Mouse (Mus musculus) heart, postnatal 0 days (tissue): ENCODE results near the gene Spatc1l. TPM values are rescaled to one million over a fixed set of nuclear protein-coding genes. Genes with fewer than 3 reads are reported as not detected.

Experiments
- ATAC-seq: fragments of 200-750 bp; cut with Nextera tagmentation; 2 replicates; pipeline ENCODE4 v1.8.0; 2017; ENCODE audit warnings: low read depth, moderate number of reproducible peaks, moderate library complexity; ENCODE audit not compliant: insufficient read depth
- DNase-seq: peaks from one replicate; pipeline ENCODE4 v3.0.0-alpha.2; 2016; ENCODE audit warnings: low spot score
- H3K27ac ChIP-seq: fragments of 300-500 bp; sonication (generic); 2 replicates; pipeline ENCODE4 v1.5.1; 2014; ENCODE audit warnings: low read depth, mild to moderate bottlenecking
- H3K27me3 ChIP-seq: fragments of 300-500 bp; sonication (generic); 2 replicates; pipeline ENCODE4 v1.6.1; 2014; ENCODE audit warnings: low read length, mixed read lengths; ENCODE audit not compliant: control insufficient read depth, insufficient read depth
- H3K36me3 ChIP-seq: fragments of 300-500 bp; sonication (generic); replicated peaks from 2 replicates; pipeline ENCODE4 v1.6.1; 2014; ENCODE audit warnings: low read length, mixed read lengths; ENCODE audit not compliant: control insufficient read depth, insufficient read depth
- H3K4me1 ChIP-seq: fragments of 300-500 bp; sonication (generic); 2 replicates; pipeline ENCODE4 v1.6.1; 2014; ENCODE audit warnings: antibody characterized with exemption; ENCODE audit not compliant: control insufficient read depth, insufficient read depth
- H3K4me2 ChIP-seq: fragments of 300-500 bp; sonication (generic); 2 replicates; pipeline ENCODE4 v1.6.1; 2014; ENCODE audit warnings: low read depth, mild to moderate bottlenecking, low read length, moderate library complexity
- H3K4me3 ChIP-seq: fragments of 300-500 bp; sonication (generic); 2 replicates; pipeline ENCODE4 v1.5.1; 2014; ENCODE audit warnings: low read depth, low read length
- H3K9ac ChIP-seq: fragments of 300-500 bp; sonication (generic); replicated peaks from 2 replicates; pipeline ENCODE4 v1.6.1; 2014; ENCODE audit warnings: low read depth, low read length, mixed read lengths
- H3K9me3 ChIP-seq: fragments of 300-500 bp; sonication (generic); replicated peaks from 2 replicates; pipeline ENCODE4 v1.6.1; 2016; ENCODE audit warnings: low read length; ENCODE audit not compliant: control insufficient read depth
- CTCF ChIP-seq: IDR thresholded peaks from 2 replicates; pipeline ENCODE4 v1.5.1; 2016; ENCODE audit warnings: antibody characterized with exemption, control low read depth, low read depth
- EP300 ChIP-seq: IDR thresholded peaks from 2 replicates; pipeline ENCODE4 v1.6.1; 2016; ENCODE audit warnings: antibody characterized with exemption, low read depth
- WGBS: fragments of 180-500 bp; shearing (Covaris S2); extraction: QIAGEN DNeasy Blood & Tissue Kit; methylation state at CpG from one replicate; pipeline ENCODE4 v1.1.7; 2014; 5-methylcytosine and 5-hydroxymethylcytosine counted together
- polyA plus RNA-seq: library from polyadenylated mRNA; unstranded; fragments of >200 nt; fragmentation: Nextera tagmentation; extraction: Ambion mirVana; gene quantifications from 2 replicates; pipeline ENCODE4 v1.2.1, GENCODE M21; 2015
- total RNA-seq: library from RNA; depleted of rRNA; stranded (reverse); fragments of >200 nt; gene quantifications from 2 replicates; pipeline ENCODE4 v1.2.3, GENCODE M21; 2014; ENCODE audit warnings: low replicate concordance

Spatc1l gene
- total and polyA plus RNA-seq, 2 experiments from 2014 or later = not detected

DNA sequence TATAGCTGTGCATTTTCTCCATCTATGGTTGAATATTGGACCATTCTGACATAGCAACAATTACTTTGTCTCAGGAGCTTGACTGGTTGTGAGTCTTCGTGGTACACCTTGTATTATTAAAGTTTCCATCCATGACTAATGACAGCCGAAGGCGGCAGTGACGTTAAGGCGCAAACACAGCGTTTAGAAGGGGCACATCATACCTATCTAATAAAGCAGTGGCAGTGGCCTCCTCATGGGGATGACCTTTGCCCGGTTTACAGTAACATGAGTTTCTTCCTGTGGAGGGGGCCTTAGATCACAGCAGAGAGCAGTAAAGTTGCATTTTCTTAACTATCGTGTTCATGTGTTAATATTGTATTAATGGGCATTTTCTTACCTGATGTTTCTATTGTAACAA lies 13.9 kb upstream of the Spatc1l start:
- 90% methylated on average over 8 of the region's 8 CpGs for WGBS
- TF ChIP-seq EP300 (no peak), CTCF (no peak)
- no peaks in the 10 kb centered on the region for H3K27me3 ChIP-seq
- H3K4me2 ChIP-seq = no peak overlapping the region
- no peak for DNase-seq
- no peak overlapping the region for H3K27ac ChIP-seq
- H3K36me3 ChIP-seq = peaks cover 91% of the 10 kb centered on the region
- no peak overlapping the region for H3K4me3 ChIP-seq
- no peaks in the 10 kb centered on the region for H3K4me1 ChIP-seq
- H3K9me3 ChIP-seq = no peaks in the 10 kb centered on the region
- no peak for ATAC-seq
- no peak overlapping the region for H3K9ac ChIP-seq

DNA sequence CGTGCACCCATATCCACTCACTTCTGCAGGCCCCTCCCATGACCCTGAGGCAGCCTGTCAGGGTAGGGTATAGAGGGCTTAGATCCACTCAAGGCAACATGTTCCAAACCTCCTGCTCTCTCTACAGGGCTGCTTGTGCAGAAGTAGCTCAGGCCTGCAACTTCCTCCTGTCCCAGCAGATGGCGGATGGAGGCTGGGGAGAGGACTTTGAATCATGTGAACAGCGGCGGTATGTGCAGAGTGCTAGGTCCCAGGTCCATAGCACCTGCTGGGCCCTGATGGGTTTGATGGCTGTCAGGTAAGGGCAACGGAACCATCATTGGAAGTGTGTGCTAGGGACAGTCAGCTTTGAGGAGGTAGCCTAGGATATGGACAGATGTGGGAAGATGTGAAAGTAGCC lies 11.6 kb upstream of the Spatc1l start:
- Histone ChIP-seq H3K36me3 (peaks cover 81% of the 10 kb centered on the region), H3K9me3 (no peaks in the 10 kb centered on the region), H3K4me3 (no peak overlapping the region), H3K4me2 (no peak overlapping the region), H3K9ac (no peak overlapping the region), H3K27me3 (no peaks in the 10 kb centered on the region), H3K27ac (no peak overlapping the region), H3K4me1 (no peaks in the 10 kb centered on the region)
- ATAC-seq (peak; percentile 24; the same call in 1 of the 2 replicates), DNase-seq (no peak)
- WGBS = 90% methylated on average over 5 of the region's 5 CpGs
- no peak for TF ChIP-seq EP300
- TF ChIP-seq CTCF = peak; percentile 50

DNA sequence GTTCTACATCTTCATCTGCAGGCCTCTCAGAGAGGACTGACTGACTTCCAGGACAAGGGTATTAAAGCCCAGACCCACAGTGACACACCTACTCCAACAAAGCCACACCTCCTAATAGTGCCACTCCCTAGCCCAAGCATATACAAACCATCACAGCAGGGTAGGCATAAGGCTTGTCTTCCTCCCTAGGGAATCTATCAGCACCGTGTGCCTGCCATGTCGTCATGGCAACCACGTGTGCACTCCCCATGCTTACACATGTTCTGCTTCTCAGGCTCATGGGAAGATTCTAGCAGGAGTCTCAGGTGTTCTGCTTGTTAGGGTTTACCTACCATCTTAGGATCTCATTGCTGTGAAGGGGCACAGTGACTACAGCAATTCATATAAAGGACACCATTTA lies 10.5 kb upstream of the Spatc1l start:
- H3K4me2 ChIP-seq = no peak overlapping the region
- no peak for ATAC-seq
- DNase-seq = no peak
- H3K9me3 ChIP-seq = no peaks in the 10 kb centered on the region
- 82% methylated on average over 3 of the region's 3 CpGs for WGBS
- H3K27me3 ChIP-seq = no peaks in the 10 kb centered on the region
- no peak overlapping the region for H3K27ac ChIP-seq
- no peak overlapping the region for H3K9ac ChIP-seq
- no peak for TF ChIP-seq CTCF
- TF ChIP-seq EP300 = no peak
- H3K36me3 ChIP-seq = peaks cover 70% of the 10 kb centered on the region
- H3K4me1 ChIP-seq = no peaks in the 10 kb centered on the region
- no peak overlapping the region for H3K4me3 ChIP-seq

DNA sequence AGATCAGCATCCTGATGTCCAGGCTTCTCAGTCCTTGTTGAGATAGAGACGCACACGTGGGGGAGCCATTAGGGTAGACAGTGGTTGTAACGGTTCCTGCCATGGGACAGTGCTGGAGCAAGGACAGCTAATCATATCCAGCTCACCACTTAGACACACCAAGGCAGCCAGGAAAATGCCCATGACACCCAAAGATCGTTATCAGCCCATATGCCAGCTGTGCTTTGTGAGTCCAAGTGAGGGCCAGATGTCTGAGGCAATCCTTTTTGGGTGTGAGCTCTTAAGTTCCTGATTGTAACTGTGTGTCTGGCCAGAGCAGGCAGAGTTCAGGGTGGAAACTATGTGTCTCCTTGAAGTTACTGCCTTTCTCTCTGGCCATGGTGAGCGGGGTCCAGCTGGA lies 8.0 kb upstream of the Spatc1l start:
- no peak overlapping the region for H3K9ac ChIP-seq
- WGBS = 83% methylated on average over 5 of the region's 5 CpGs
- no peak overlapping the region for H3K27ac ChIP-seq
- ATAC-seq (no peak), DNase-seq (no peak)
- no peak overlapping the region for H3K4me2 ChIP-seq
- H3K4me1 ChIP-seq = no peaks in the 10 kb centered on the region
- H3K36me3 ChIP-seq = peaks cover 46% of the 10 kb centered on the region
- H3K4me3 ChIP-seq = no peak overlapping the region
- no peaks in the 10 kb centered on the region for H3K27me3 ChIP-seq
- H3K9me3 ChIP-seq = no peaks in the 10 kb centered on the region
- no peak for TF ChIP-seq EP300
- no peak for TF ChIP-seq CTCF

DNA sequence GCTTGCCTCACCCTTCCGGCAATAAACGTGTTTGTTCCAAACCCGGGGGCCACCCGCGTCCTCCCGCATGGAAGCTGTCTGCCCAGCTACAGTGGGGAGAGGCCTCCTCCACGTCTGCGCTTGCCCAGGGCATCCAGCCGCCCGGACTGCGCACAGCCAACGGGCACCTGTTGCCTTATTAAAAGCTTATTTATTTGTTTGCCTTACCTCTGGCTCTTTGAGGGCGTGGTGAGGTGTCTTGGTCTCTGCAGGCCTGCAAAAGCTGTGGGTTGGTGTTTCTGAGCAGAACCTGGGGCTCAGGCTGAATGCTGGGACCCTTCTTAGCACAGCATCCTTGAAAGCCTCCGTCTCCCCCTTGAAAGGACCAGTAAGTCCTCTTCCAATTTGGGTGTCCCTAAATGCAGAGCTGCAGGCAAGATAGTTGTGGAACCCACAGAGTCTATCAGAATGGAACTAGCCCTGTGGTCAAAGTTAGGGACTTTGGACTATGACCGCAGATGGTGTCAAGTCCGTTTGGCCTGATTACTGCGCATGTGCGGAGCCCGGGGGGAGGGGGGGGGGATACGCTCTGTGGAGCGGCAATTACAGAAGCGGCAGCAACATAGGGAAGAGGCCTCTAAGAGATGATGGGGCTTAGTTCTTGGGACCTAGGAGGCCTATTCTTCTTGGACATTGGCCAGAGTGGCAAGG lies 8.1 kb downstream of the Spatc1l start:
- Histone ChIP-seq H3K27ac (no peak overlapping the region), H3K36me3 (no peaks in the 10 kb centered on the region), H3K4me3 (no peak overlapping the region), H3K27me3 (no peaks in the 10 kb centered on the region), H3K4me1 (no peaks in the 10 kb centered on the region), H3K9ac (no peak overlapping the region), H3K4me2 (no peak overlapping the region), H3K9me3 (no peaks in the 10 kb centered on the region)
- no peak for DNase-seq
- ATAC-seq = no peak
- 91% methylated on average over 22 of the region's 22 CpGs for WGBS
- no peak for TF ChIP-seq CTCF
- no peak for TF ChIP-seq EP300

DNA sequence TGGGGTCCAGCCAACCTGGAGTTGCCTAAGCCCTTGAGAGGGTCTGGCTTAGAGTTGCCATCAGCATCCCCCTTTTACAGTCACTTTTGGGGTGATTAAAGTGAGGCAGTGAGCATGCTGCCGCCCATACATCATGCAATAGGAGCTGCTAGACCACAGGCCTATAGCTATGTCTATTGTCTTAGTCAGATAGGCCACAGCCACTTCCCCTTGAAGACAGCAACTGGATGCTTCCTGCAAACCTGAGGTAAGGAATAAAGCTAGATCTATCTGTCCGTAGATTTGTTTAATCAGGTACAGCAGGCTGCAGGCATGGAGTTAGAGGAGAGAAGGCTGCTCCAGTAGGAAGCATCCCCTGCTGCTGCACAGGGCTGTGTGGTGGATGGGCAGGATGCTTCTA lies 9.0 kb downstream of the Spatc1l start:
- H3K36me3 ChIP-seq = no peaks in the 10 kb centered on the region
- H3K4me1 ChIP-seq = no peaks in the 10 kb centered on the region
- WGBS = 65% methylated on average over 2 of the region's 2 CpGs
- H3K9me3 ChIP-seq = no peaks in the 10 kb centered on the region
- ATAC-seq (no peak), DNase-seq (no peak)
- H3K27me3 ChIP-seq = no peaks in the 10 kb centered on the region
- no peak overlapping the region for H3K27ac ChIP-seq
- H3K4me2 ChIP-seq = no peak overlapping the region
- no peak for TF ChIP-seq CTCF
- TF ChIP-seq EP300 = no peak
- H3K4me3 ChIP-seq = no peak overlapping the region
- no peak overlapping the region for H3K9ac ChIP-seq
